Mouse (Mus musculus): ENCODE measurements around the gene Phactr1. TPM values are rescaled to one million over a fixed set of nuclear protein-coding genes. Genes with fewer than 3 reads are reported as not detected.

Gene Phactr1
- total and polyA plus RNA-seq, 3 experiments, result not detected

- Histone ChIP-seq H3K36me3 (ENCODE audit: control insufficient read depth in 1 of 2, insufficient read depth in 2 of 2, low read length in 2 of 2) (no peaks in the 10 kb centered on the region), H3K4me3 (ENCODE audit: control insufficient read depth in 1 of 2, insufficient read depth in 1 of 2, low read depth in 2 of 2, low read length in 2 of 2) (no peak overlapping the region)
- no peak for DNase-seq (ENCODE audit: low read depth, low spot score)
These were observed 141.1 kb downstream of the Phactr1 start for GRCm38 (mm10) chr13:42821426-42822106.

GRCm38 (mm10) chr13:42822545-42822944 lies 142.1 kb downstream of the Phactr1 start:
- no peak overlapping the region for H3K4me3 ChIP-seq (ENCODE audit: control insufficient read depth in 1 of 2, insufficient read depth in 1 of 2, low read depth in 2 of 2, low read length in 2 of 2)
- H3K36me3 ChIP-seq (ENCODE audit: control insufficient read depth in 1 of 2, insufficient read depth in 2 of 2, low read length in 2 of 2), result no peaks in the 10 kb centered on the region
- H3K9ac ChIP-seq (ENCODE audit: control insufficient read depth, low read depth, low read length, poor library complexity, severe bottlenecking), result no peak overlapping the region
- H3K27ac ChIP-seq (ENCODE audit: control insufficient read depth, low read depth, low read length), result no peak overlapping the region
- no peaks in the 10 kb centered on the region for H3K27me3 ChIP-seq (ENCODE audit: control insufficient read depth in 1 of 2, insufficient read depth in 2 of 2, low read length in 2 of 2)
- H3K4me1 ChIP-seq (ENCODE audit: control insufficient read depth in 1 of 2, insufficient read depth in 2 of 2, low read length in 2 of 2), result no peaks in the 10 kb centered on the region
- peak; percentile 43 for DNase-seq (ENCODE audit: low read depth, low spot score)
- H3K9me3 ChIP-seq (replicated peaks; ENCODE audit: insufficient read depth, low read length), result no peaks in the 10 kb centered on the region
- H3K79me2 ChIP-seq (ENCODE audit: control insufficient read depth, insufficient read depth, low read length, poor library complexity), result no peaks in the 10 kb centered on the region; the same call in 1 of the 2 replicates
- TF ChIP-seq MYC (IDR thresholded peaks at IDR 0.05; ENCODE audit: low read depth, low read length) (no peak), HCFC1 (IDR thresholded peaks at IDR 0.05; ENCODE audit: low read depth, low read length) (no peak), JUND (IDR thresholded peaks at IDR 0.05; ENCODE audit: low read depth, low read length) (no peak), RCOR1 (IDR thresholded peaks at IDR 0.05; ENCODE audit: low read depth, low read length) (no peak), ZKSCAN1 (IDR thresholded peaks at IDR 0.05; ENCODE audit: low read depth, low read length) (no peak), UBTF (IDR thresholded peaks at IDR 0.05; ENCODE audit: borderline replicate concordance, insufficient read depth, low read depth, low read length) (no peak), CTCF (IDR thresholded peaks at IDR 0.05 in 2 of 3, conservative IDR thresholded peaks at IDR 0.05 in 1 of 3; ENCODE audit: control insufficient read depth in 1 of 3, insufficient read depth in 1 of 3, low read depth in 2 of 3, low read length in 3 of 3, poor library complexity in 1 of 3, severe bottlenecking in 1 of 3) (peak; percentile 69 to 78 (median 76)), POLR2A (IDR thresholded peaks at IDR 0.05; ENCODE audit: control insufficient read depth in 1 of 2, insufficient read depth in 1 of 2, low read depth in 1 of 2, low read length in 2 of 2, poor library complexity in 1 of 2) (no peak), TAL1 (IDR thresholded peaks at IDR 0.05; ENCODE audit: low read length) (no peak), POLR2AphosphoS2 (IDR thresholded peaks at IDR 0.05; ENCODE audit: low read length) (no peak), BHLHE40 (IDR thresholded peaks at IDR 0.05; ENCODE audit: borderline replicate concordance, low read depth, low read length) (no peak), ETS1 (IDR thresholded peaks at IDR 0.05; ENCODE audit: low read depth, low read length) (no peak), MXI1 (IDR thresholded peaks at IDR 0.05; ENCODE audit: low read depth, low read length) (no peak), EP300 (IDR thresholded peaks at IDR 0.05; ENCODE audit: low read depth in 1 of 2, low read length in 2 of 2) (no peak), SMC3 (IDR thresholded peaks at IDR 0.05; ENCODE audit: low read depth, low read length) (peak; percentile 62), NELFE (IDR thresholded peaks at IDR 0.05; ENCODE audit: low read depth, low read length) (no peak), ZMIZ1 (IDR thresholded peaks at IDR 0.05; ENCODE audit: low read depth, low read length) (no peak), E2F4 (IDR thresholded peaks at IDR 0.05; ENCODE audit: borderline replicate concordance, low read depth, low read length) (no peak), MAFK (IDR thresholded peaks at IDR 0.05; ENCODE audit: borderline replicate concordance, low read depth, low read length) (no peak), MEF2A (IDR thresholded peaks at IDR 0.05; ENCODE audit: extremely low read depth, insufficient replicate concordance, low read depth, low read length, poor library complexity, severe bottlenecking) (no peak), ZC3H11A (IDR thresholded peaks at IDR 0.05; ENCODE audit: low read depth, low read length) (peak; percentile 41; the same call in 1 of the 2 replicates), MAZ (IDR thresholded peaks at IDR 0.05; ENCODE audit: low read depth, low read length) (no peak), RAD21 (IDR thresholded peaks at IDR 0.05; ENCODE audit: low read depth, low read length) (peak; percentile 68), NRF1 (IDR thresholded peaks at IDR 0.05; ENCODE audit: insufficient read depth, low read depth, low read length, poor library complexity, severe bottlenecking) (no peak), POLR2AphosphoS5 (IDR thresholded peaks at IDR 0.05; ENCODE audit: borderline replicate concordance, low read depth, low read length) (no peak), USF2 (IDR thresholded peaks at IDR 0.05; ENCODE audit: borderline replicate concordance in 1 of 2, insufficient read depth in 1 of 2, low read depth in 1 of 2, low read length in 2 of 2) (no peak), MAX (IDR thresholded peaks at IDR 0.05; ENCODE audit: low read length) (no peak)

More at GRCm38 (mm10) chr13:42821426-42822106, 141.1 kb downstream of the Phactr1 start:
- Histone ChIP-seq H3K79me2 (ENCODE audit: control insufficient read depth, insufficient read depth, low read length, poor library complexity) (no peaks in the 10 kb centered on the region; the same call in 1 of the 2 replicates), H3K27ac (ENCODE audit: control insufficient read depth, low read depth, low read length) (no peak overlapping the region), H3K4me1 (ENCODE audit: control insufficient read depth in 1 of 2, insufficient read depth in 2 of 2, low read length in 2 of 2) (no peaks in the 10 kb centered on the region), H3K9ac (ENCODE audit: control insufficient read depth, low read depth, low read length, poor library complexity, severe bottlenecking) (no peak overlapping the region), H3K9me3 (replicated peaks; ENCODE audit: insufficient read depth, low read length) (no peaks in the 10 kb centered on the region), H3K27me3 (ENCODE audit: control insufficient read depth in 1 of 2, insufficient read depth in 2 of 2, low read length in 2 of 2) (no peaks in the 10 kb centered on the region)
- TF ChIP-seq NRF1 (IDR thresholded peaks at IDR 0.05; ENCODE audit: insufficient read depth, low read depth, low read length, poor library complexity, severe bottlenecking) (no peak), MYB (IDR thresholded peaks at IDR 0.05; ENCODE audit: low read depth, low read length) (no peak), CTCF (IDR thresholded peaks at IDR 0.05 in 2 of 3, conservative IDR thresholded peaks at IDR 0.05 in 1 of 3; ENCODE audit: control insufficient read depth in 1 of 3, insufficient read depth in 1 of 3, low read depth in 2 of 3, low read length in 3 of 3, poor library complexity in 1 of 3, severe bottlenecking in 1 of 3) (no peak), RAD21 (IDR thresholded peaks at IDR 0.05; ENCODE audit: low read depth, low read length) (no peak), E2F4 (IDR thresholded peaks at IDR 0.05; ENCODE audit: borderline replicate concordance, low read depth, low read length) (no peak), CHD1 (IDR thresholded peaks at IDR 0.05; ENCODE audit: low read depth, low read length) (no peak), POLR2A (IDR thresholded peaks at IDR 0.05; ENCODE audit: control insufficient read depth in 1 of 2, insufficient read depth in 1 of 2, low read depth in 1 of 2, low read length in 2 of 2, poor library complexity in 1 of 2) (no peak)
